Mouse (Mus musculus): Measurements from ENCODE around the gene Asf1b. TPM values are rescaled to one million over a fixed set of nuclear protein-coding genes. Genes with fewer than 3 reads are reported as not detected.

The Asf1b gene
- polyA plus RNA-seq (2012; ENCODE audit: insufficient read depth, low replicate concordance) = 38.1 and 95.4 TPM in 2 replicates

GRCm38 (mm10) chr8:83955106-83955957 is at the start of gene Asf1b, which contains the start of gene Gm10644:
Gene Asf1b (plus strand): TSS chr8:83955507.
Gene Gm10644 (minus strand): TSS chr8:83955205.
- peaks cover 11% of the 10 kb centered on the region for H3K27me3 ChIP-seq (replicated peaks)
- no peaks in the 10 kb centered on the region for H3K9me3 ChIP-seq
- peak within 1 kb of the TSS; percentile 95 for H3K4me3 ChIP-seq (replicated peaks)
- TF ChIP-seq GATA1 (IDR thresholded peaks at IDR 0.05; ENCODE audit: borderline replicate concordance, low read length) (no peak), FLI1 (IDR thresholded peaks at IDR 0.05; ENCODE audit: low read length) (no peak)
- peaks cover 39% of the 10 kb centered on the region for H3K4me1 ChIP-seq
- peaks cover 6% of the 10 kb centered on the region for H3K36me3 ChIP-seq (replicated peaks; ENCODE audit: low read length)

GRCm38 (mm10) chr8:83908583-83908982 is 46.7 kb upstream of the Asf1b start:
- Histone ChIP-seq H3K36me3 (replicated peaks; ENCODE audit: low read length) (no peaks in the 10 kb centered on the region), H3K4me3 (replicated peaks) (no peak overlapping the region), H3K9me3 (no peaks in the 10 kb centered on the region), H3K4me1 (peaks cover 93% of the 10 kb centered on the region), H3K27me3 (replicated peaks) (peaks cover 16% of the 10 kb centered on the region)
- TF ChIP-seq FLI1 (IDR thresholded peaks at IDR 0.05; ENCODE audit: low read length) (no peak), GATA1 (IDR thresholded peaks at IDR 0.05; ENCODE audit: borderline replicate concordance, low read length) (no peak)

GRCm38 (mm10) chr8:83909311-83909710 is 46.0 kb upstream of the Asf1b start:
- peaks cover 12% of the 10 kb centered on the region for H3K27me3 ChIP-seq (replicated peaks)
- no peak overlapping the region for H3K4me3 ChIP-seq (replicated peaks)
- H3K36me3 ChIP-seq (replicated peaks; ENCODE audit: low read length) = no peaks in the 10 kb centered on the region
- TF ChIP-seq FLI1 (IDR thresholded peaks at IDR 0.05; ENCODE audit: low read length) = no peak
- no peak for TF ChIP-seq GATA1 (IDR thresholded peaks at IDR 0.05; ENCODE audit: borderline replicate concordance, low read length)
- peaks cover 93% of the 10 kb centered on the region for H3K4me1 ChIP-seq
- H3K9me3 ChIP-seq = no peaks in the 10 kb centered on the region

- no peaks in the 10 kb centered on the region for H3K36me3 ChIP-seq (replicated peaks; ENCODE audit: low read length)
- peaks cover 9% of the 10 kb centered on the region for H3K27me3 ChIP-seq (replicated peaks)
- H3K4me3 ChIP-seq (replicated peaks) = no peak overlapping the region
- peaks cover 86% of the 10 kb centered on the region for H3K4me1 ChIP-seq
- TF ChIP-seq FLI1 (IDR thresholded peaks at IDR 0.05; ENCODE audit: low read length) (no peak), GATA1 (IDR thresholded peaks at IDR 0.05; ENCODE audit: borderline replicate concordance, low read length) (no peak)
- H3K9me3 ChIP-seq = no peaks in the 10 kb centered on the region
Measured at GRCm38 (mm10) chr8:83911809-83912731, 43.2 kb upstream of the Asf1b start.

- TF ChIP-seq GATA1 (IDR thresholded peaks at IDR 0.05; ENCODE audit: borderline replicate concordance, low read length) (no peak), FLI1 (IDR thresholded peaks at IDR 0.05; ENCODE audit: low read length) (no peak)
- Histone ChIP-seq H3K9me3 (no peaks in the 10 kb centered on the region), H3K4me1 (peaks cover 78% of the 10 kb centered on the region), H3K27me3 (replicated peaks) (peaks cover 3% of the 10 kb centered on the region), H3K4me3 (replicated peaks) (no peak overlapping the region), H3K36me3 (replicated peaks; ENCODE audit: low read length) (peaks cover 4% of the 10 kb centered on the region)
Measured at GRCm38 (mm10) chr8:83914232-83914631, 41.1 kb upstream of the Asf1b start.

- TF ChIP-seq GATA1 (IDR thresholded peaks at IDR 0.05; ENCODE audit: borderline replicate concordance, low read length) (no peak), FLI1 (IDR thresholded peaks at IDR 0.05; ENCODE audit: low read length) (no peak)
- H3K9me3 ChIP-seq = no peaks in the 10 kb centered on the region
- H3K27me3 ChIP-seq (replicated peaks) = no peaks in the 10 kb centered on the region
- peak overlapping the region; percentile 4 for H3K4me3 ChIP-seq (replicated peaks)
- peaks cover 72% of the 10 kb centered on the region for H3K4me1 ChIP-seq
- H3K36me3 ChIP-seq (replicated peaks; ENCODE audit: low read length) = peaks cover 8% of the 10 kb centered on the region
Measured at GRCm38 (mm10) chr8:83914860-83915259, 40.4 kb upstream of the Asf1b start.

- H3K36me3 ChIP-seq (replicated peaks; ENCODE audit: low read length) = peaks cover 14% of the 10 kb centered on the region
- no peak for TF ChIP-seq FLI1 (IDR thresholded peaks at IDR 0.05; ENCODE audit: low read length)
- no peak for TF ChIP-seq GATA1 (IDR thresholded peaks at IDR 0.05; ENCODE audit: borderline replicate concordance, low read length)
- no peaks in the 10 kb centered on the region for H3K9me3 ChIP-seq
- peaks cover 64% of the 10 kb centered on the region for H3K4me1 ChIP-seq
- no peak overlapping the region for H3K4me3 ChIP-seq (replicated peaks)
- no peaks in the 10 kb centered on the region for H3K27me3 ChIP-seq (replicated peaks)
Measured at GRCm38 (mm10) chr8:83916015-83916414, 39.3 kb upstream of the Asf1b start.

GRCm38 (mm10) chr8:83917566-83917965 is 37.7 kb upstream of the Asf1b start:
- peak overlapping the region; percentile 0 for H3K4me3 ChIP-seq (replicated peaks)
- H3K9me3 ChIP-seq = no peaks in the 10 kb centered on the region
- no peaks in the 10 kb centered on the region for H3K27me3 ChIP-seq (replicated peaks)
- H3K36me3 ChIP-seq (replicated peaks; ENCODE audit: low read length) = peaks cover 14% of the 10 kb centered on the region
- TF ChIP-seq FLI1 (IDR thresholded peaks at IDR 0.05; ENCODE audit: low read length) (no peak), GATA1 (IDR thresholded peaks at IDR 0.05; ENCODE audit: borderline replicate concordance, low read length) (no peak)
- H3K4me1 ChIP-seq = peaks cover 52% of the 10 kb centered on the region

GRCm38 (mm10) chr8:83921558-83921957 is 33.7 kb upstream of the Asf1b start:
- no peak overlapping the region for H3K4me3 ChIP-seq (replicated peaks)
- peaks cover 37% of the 10 kb centered on the region for H3K36me3 ChIP-seq (replicated peaks; ENCODE audit: low read length)
- H3K4me1 ChIP-seq = peaks cover 22% of the 10 kb centered on the region
- H3K27me3 ChIP-seq (replicated peaks) = peaks cover 2% of the 10 kb centered on the region
- TF ChIP-seq FLI1 (IDR thresholded peaks at IDR 0.05; ENCODE audit: low read length) (no peak), GATA1 (IDR thresholded peaks at IDR 0.05; ENCODE audit: borderline replicate concordance, low read length) (no peak)
- H3K9me3 ChIP-seq = no peaks in the 10 kb centered on the region

Measured in megakaryocyte, embryonic 14.5 days (primary cell).